Mouse (Mus musculus): ENCODE data around the gene Katnb1.

Katnb1 gene

DNA sequence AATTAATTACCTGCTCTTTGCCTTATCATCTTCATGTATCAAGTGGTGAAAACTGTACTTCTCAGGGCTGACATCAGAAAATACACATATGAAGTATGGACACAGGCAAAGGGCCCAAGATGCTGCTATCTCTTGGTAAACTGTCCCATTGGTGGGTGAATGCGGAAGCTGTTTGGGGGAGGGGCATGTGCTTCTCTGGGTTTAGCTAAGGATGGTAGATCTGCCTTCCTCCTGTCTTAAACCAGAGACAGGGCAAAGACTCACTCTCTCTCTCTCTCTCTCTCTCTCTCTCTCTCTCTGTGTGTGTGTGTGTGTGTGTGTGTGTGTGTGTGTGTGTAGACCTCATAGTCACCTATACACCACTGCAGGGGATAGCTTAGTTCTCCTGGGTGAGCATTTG lies 60.0 kb downstream of the Katnb1 start:
- DNase-seq (ENCODE audit: low read depth, low spot score): no peak

DNA sequence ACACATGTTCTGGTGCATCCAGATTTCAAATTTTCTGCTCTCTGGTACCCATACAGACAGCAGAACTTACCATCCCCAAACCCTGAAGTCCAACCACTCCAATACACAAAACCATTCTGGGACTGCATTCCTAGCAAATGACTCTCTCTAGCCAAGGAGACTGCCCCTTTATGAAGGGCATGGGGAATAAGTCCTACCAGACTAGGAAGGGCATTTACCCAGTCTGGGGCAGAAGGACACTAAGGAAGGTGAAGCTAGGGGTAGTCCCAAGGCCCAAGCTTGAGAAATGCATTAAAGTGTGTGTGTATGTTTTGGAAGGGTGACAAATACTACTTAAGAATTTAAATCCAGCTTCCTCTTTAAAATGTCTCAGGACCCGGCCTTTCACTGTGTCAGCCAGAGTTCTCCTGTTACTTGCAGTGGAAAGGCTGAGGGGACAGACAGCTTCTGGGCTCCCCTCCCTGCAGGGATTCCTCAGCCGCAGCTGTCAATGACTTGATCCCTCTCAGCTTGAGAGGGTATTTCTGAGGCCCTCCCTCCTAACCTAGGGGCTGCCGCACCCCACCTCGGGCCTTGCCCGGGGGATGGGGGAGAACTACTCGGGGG lies 60.6 kb downstream of the Katnb1 start:
- no peak for DNase-seq (ENCODE audit: low read depth, low spot score)

DNA sequence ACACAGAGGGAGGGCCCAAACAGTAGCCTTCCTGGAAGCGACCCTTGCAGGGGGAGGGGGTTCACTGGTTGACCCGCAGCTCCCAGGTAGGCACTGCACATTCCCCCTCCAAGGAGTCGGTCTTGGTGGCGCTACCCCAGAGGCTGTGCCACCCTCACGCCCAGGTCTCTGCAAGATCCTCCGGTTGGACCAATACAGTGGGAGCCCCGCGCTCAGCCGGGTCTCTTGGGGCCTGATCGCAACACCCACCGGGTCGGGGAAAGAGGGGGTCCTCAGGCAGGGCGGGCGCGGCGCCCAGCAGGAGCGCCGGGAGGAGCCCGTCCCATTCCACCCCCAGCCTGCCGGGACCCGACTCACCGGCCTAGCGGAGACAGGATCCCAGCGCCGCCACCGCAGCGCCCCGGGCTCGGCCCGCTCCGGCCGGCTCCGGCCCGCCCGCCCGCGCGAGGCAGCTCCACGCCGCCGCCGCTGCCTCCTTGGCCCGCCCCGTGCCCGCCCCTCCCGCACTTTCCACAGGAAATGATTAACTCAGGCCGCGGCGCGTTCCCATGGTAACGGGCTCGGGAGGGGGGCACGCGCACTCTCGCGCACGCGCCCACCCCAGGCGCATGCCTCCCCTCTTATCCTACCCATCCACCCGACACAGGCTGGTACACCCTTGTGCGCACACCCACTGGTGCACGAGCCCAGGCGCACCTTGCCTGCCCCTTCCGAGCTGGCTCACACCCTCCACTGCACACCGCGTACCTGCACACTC lies 61.3 kb downstream of the Katnb1 start:
- DNase-seq (ENCODE audit: low read depth, low spot score): peak; percentile 52

DNA sequence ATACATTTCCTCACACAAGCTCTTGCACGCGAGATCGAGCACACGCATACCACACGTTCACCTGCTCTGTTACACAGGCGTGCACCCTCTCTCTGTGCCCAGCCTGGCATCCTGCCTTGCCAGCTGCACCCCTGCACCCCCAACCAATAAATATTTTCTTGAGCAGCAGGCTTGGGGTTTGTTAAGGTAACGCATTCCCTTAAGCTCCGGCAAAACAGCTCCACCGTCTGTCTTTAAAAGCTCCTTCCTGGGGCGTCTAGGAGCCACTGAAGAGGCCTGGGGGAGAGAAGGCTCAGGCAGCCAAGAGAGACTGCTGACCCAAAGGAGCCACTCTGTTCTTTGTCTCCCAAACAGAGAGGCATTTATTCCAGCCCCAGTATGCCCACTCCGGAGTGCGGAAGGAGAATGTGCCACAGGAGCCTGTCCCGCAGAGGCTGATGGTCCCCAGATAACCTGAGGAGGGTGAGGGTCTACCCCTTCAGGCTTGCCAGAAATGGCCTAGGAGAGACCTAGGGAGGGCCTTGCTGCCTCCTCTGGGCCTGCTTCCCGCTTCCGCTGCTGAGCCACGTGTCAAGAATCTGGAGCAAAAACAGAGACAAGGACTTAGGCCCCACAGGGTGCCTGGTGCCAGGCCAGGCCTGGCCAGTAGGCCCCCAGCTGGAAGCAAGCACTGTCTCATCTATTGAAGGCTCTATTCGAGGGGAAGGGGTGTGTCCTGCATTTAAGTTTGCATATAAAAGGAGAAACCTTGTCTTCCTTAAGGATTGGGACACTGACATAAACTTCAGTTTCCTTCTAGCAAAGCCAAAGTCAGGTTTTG lies 62.2 kb downstream of the Katnb1 start:
- no peak for DNase-seq (ENCODE audit: low read depth, low spot score)

DNA sequence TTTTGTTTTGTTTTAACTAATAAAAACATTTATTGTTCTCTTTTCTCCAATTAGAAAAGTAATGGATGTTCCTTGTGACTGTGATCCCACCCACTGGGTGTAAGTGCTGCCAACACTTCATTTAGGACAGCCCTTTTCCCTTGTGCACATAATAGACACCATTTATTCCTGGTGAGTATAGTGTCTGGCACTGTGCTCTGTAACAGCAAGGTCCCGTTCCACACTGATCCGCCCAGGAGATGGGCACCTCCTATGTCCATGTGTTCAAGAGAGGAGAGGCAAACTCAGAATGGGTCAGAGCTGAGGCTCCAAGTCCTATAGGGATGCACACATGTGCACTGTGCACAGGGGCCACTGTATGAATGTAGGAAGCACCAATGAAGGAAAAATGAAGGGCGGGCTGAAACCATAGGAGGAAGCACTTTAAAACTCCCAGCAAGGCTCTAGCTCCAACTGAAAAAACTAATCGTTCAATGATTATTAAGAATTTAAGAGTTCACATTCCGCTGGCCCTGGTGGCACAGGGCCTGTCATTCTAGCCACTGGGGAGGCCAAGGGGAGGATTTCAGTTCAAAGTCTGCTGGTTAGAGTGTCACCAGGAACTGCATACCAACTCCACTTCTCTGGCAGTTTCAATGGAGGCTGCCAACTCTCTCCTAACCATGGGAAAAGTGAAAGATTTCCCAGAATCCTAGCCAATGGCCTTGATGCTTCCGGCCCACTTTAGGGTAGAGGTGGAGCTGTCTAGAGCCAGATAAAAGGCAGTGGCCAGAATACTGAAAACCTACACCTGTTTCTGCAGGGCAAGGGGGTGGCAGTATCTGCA lies 63.0 kb downstream of the Katnb1 start:
- no peak for DNase-seq (ENCODE audit: low read depth, low spot score)

DNA sequence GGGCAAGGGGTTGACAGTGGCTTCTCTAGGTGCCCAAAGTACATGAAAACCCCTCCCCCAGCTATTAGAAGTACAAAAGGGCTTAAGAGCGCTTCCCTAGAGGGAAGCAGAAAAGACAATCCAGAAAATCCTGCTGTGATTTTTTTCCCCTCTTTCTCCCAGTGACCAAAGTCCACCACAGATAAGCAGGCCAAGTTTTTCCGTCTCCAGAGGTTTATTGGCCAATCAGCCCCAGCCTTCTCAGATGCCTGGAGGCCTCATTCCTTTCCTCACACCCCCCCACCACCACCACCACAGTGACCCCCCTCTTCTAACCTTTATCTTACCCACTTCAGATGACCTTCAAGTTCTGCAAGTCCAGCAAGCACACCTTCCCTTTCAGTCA lies 63.6 kb downstream of the Katnb1 start:
- DNase-seq (ENCODE audit: low read depth, low spot score): no peak

DNA sequence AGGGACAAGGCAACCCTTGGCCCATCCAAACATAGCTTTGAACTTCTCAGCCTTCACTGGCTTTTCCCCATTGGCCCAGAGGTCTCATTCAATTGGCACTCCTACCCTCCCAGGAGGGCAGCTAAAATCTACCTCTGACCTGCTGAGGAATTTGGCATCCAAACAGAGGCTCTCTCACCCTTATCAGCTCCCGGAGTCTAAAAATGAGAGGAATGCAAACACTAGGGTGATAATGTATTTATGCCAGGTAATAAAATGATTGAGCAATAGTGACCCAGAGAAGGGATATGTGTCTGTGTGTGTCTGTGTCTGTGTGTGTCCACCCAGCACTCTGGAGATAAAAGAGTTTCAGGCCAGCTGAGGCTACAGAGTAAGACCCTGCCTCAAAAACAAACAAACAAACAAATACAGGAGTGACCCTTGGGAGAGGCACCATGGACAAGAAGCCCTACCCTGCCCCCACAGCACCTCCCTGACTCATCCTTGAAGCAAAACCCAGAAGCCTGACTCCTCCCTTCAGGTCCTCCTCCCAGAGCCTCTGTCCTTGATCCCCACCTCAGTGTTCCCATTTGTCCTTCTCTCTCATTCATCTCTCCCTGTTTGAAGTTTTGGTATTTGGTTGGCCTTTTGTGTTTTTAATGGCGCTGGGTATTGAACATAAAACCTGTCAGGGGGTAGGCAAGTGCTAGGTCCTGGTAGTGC lies 65.2 kb downstream of the Katnb1 start:
- DNase-seq (ENCODE audit: low read depth, low spot score): no peak

DNA sequence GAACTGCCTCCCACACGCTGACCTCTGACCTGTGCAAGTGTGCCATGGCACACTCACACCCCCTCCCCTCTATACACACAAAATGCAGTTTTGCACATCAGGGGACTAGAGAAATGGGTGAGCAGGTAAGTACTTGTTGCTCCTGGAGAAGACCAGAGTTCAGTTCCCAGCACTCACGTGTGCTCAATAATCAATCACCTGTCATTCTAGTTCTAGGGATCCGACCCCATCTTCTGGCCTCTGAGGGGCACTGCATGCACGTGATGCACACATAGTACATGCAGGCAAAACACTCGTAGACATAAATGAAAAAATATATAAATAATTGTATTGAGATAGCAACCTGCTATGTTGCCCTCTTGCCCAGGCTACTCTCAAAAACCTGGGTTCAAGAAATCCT lies 65.9 kb downstream of the Katnb1 start:
- DNase-seq (ENCODE audit: low read depth, low spot score): no peak

DNA sequence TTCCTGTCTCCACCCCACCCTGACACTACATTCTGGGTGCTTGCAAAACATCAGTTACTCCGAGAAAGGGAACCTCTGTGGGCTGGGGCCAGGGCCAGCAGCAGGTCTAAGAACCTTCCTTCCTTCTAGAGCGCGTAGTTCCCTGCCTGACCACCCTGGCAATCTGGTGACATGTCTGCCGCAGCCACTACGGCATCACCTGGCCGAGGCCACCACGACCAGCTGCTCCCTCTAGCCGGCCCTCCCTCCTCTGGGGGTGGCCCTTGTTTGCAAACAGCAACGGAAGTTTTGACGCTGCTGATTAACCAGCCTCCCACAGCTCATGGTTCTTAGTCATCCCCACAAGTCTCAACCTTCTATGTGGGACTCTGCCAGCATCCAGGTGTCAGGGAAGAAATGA lies 68.4 kb downstream of the Katnb1 start:
- no peak for DNase-seq (ENCODE audit: low read depth, low spot score)

DNA sequence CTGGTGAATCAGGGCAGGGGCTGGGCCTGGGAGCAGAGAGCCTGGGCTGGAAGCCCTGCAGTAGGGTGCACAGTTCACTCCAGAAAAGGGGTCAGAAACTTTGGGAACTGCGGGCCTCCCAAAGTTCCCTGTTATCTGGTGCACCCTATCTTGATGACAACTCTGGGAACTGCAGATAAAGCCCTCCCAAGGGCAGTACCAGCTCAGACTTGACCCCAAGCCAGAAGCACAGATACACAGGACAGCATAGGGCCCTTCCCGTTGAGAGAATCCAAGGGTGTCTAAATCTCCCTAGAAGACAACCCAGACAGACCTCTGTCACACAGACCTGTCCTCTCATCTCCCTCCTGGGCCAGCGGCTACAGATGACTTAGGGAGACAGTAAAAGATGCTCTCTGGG lies 69.6 kb downstream of the Katnb1 start:
- no peak for DNase-seq (ENCODE audit: low read depth, low spot score)

All from embryo, embryonic 11.5 days (tissue).